Mouse (Mus musculus): ENCODE measurements at regions not wholly inside any gene's neighbourhood (a gene's known extent, or its start where the extent isn't known, plus 50 kb on each side); places are given as distances from the start of the nearest gene placed in this dataset.

- Histone ChIP-seq H3K9ac (ENCODE audit: low read depth, low read length) (no peak overlapping the region), H3K27me3 (ENCODE audit: insufficient read depth, low read length) (no peaks in the 10 kb centered on the region), H3K36me3 (ENCODE audit: insufficient read depth, low read length) (no peaks in the 10 kb centered on the region), H3K27ac (no peak overlapping the region), H3K4me1 (replicated peaks; ENCODE audit: insufficient read depth, low read length) (no peaks in the 10 kb centered on the region), H3K4me3 (replicated peaks; ENCODE audit: low read depth, low read length) (no peak overlapping the region), H3K9me3 (replicated peaks; ENCODE audit: low read length) (no peaks in the 10 kb centered on the region), H3K4me2 (ENCODE audit: low read length) (no peak overlapping the region)
- TF ChIP-seq CTCF (IDR thresholded peaks at IDR 0.05; ENCODE audit: low read depth) = no peak
- DNase-seq (ENCODE audit: low spot score) (no peak), ATAC-seq (replicated peaks; ENCODE audit: low FRiP score, low read depth) (no peak)
- 41% methylated on average over 9 of the region's 9 CpGs for WGBS
Observed at GRCm38 (mm10) chr6:51381465-51381864, 51.0 kb upstream of the Nfe2l3 start.

MicroRNA genes in the stretch of these regions (microRNA counts, 519-probe panel; counts per million panel counts)
- microRNA mmu-miR-148a = 7,261 counts per million, percentile 95 among the panel's probes with 10 or more counts

Small RNA genes lying in the stretch of these regions (microRNA-seq; reads per million reads assigned to microRNA genes)
- 772 reads per million, percentile 74 among the genes with 10 or more reads in this experiment for gene Mir148a
